In genomic region chr9:66078072-66078471, GRCm38 (mm10) we compare ENCODE assay signal across 10 mouse cellular contexts. TPM values are rescaled to one million over a fixed set of nuclear protein-coding genes. Genes with fewer than 3 reads are reported as not detected.
DNase-seq lines count a peak whose midpoint lies in the region; ATAC-seq and TF ChIP-seq lines count a peak whose summit lies in the region.
"Had no signal": no experiment of that assay in that cellular context is flagged by ENCODE, and none has a peak within 500 bp of the region (broad histone marks: within the 10 kb centered on the region; RNA-seq: fewer than 3 reads in every experiment).

No protein-coding gene starts in this region.

- WGBS in kidney, postnatal 0 days, result 62% methylated on average over 3 of the region's 3 CpGs
- WGBS in kidney, adult 2 months, result 69% methylated on average over 3 of the region's 3 CpGs
- 46% methylated on average over 3 of the region's 3 CpGs for WGBS in embryonic facial prominence, embryonic 14.5 days
- 75% methylated on average over 3 of the region's 3 CpGs for WGBS in forebrain, embryonic 16.5 days
- WGBS in limb, embryonic 15.5 days, result 58% methylated on average over 3 of the region's 3 CpGs

- H3K36me3 ChIP-seq in kidney, postnatal 0 days (ENCODE audit: insufficient read depth, low read length), result no peaks in the 10 kb centered on the region
- H3K36me3 ChIP-seq in kidney, adult 2 months (ENCODE audit: control insufficient read depth, insufficient read depth, low read length), result no peaks in the 10 kb centered on the region
- no peaks in the 10 kb centered on the region for H3K36me3 ChIP-seq in embryonic facial prominence, embryonic 14.5 days (ENCODE audit: control insufficient read depth, insufficient read depth, low read length)
- H3K36me3 ChIP-seq in forebrain, embryonic 16.5 days (ENCODE audit: control insufficient read depth, insufficient read depth), result no peaks in the 10 kb centered on the region
- H3K36me3 ChIP-seq in limb, embryonic 15.5 days, result no peaks in the 10 kb centered on the region
- H3K36me3 ChIP-seq: G1E had no signal

- no peaks in the 10 kb centered on the region for H3K27me3 ChIP-seq in kidney, postnatal 0 days (ENCODE audit: insufficient read depth, low read length)
- no peaks in the 10 kb centered on the region for H3K27me3 ChIP-seq in kidney, adult 2 months (replicated peaks; ENCODE audit: control insufficient read depth, insufficient read depth, low read length)
- H3K27me3 ChIP-seq in embryonic facial prominence, embryonic 14.5 days (replicated peaks; ENCODE audit: control insufficient read depth, insufficient read depth, low read length), result no peaks in the 10 kb centered on the region
- no peaks in the 10 kb centered on the region for H3K27me3 ChIP-seq in forebrain, embryonic 16.5 days (replicated peaks; ENCODE audit: control insufficient read depth, insufficient read depth, low read length)
- no peaks in the 10 kb centered on the region for H3K27me3 ChIP-seq in limb, embryonic 15.5 days

- no peak for ATAC-seq in kidney, postnatal 0 days (replicated peaks; ENCODE audit: low FRiP score, low read depth)
- no peak for ATAC-seq in embryonic facial prominence, embryonic 14.5 days (ENCODE audit: low read depth)
- 0 out of 2 replicates have a peak, but pooled peaks have one; percentile 15 for ATAC-seq in forebrain, embryonic 16.5 days
- ATAC-seq in limb, embryonic 15.5 days (ENCODE audit: insufficient number of reproducible peaks, low FRiP score, low TSS enrichment, low read depth), result no peak

- H3K4me3 ChIP-seq in kidney, postnatal 0 days (replicated peaks; ENCODE audit: low read depth, low read length), result no peak overlapping the region
- H3K4me3 ChIP-seq in kidney, adult 2 months (ENCODE audit: insufficient read depth, low read depth, low read length), result no peak overlapping the region
- no peak overlapping the region for H3K4me3 ChIP-seq in embryonic facial prominence, embryonic 14.5 days (ENCODE audit: low read depth, low read length)
- H3K4me3 ChIP-seq in forebrain, embryonic 16.5 days (replicated peaks; ENCODE audit: low read length), result no peak overlapping the region
- H3K4me3 ChIP-seq in limb, embryonic 15.5 days, result no peak overlapping the region

- TF ChIP-seq POLR2A in kidney, adult 2 months (IDR thresholded peaks at IDR 0.05; ENCODE audit: low read depth, low read length), result no peak

- no peak overlapping the region for H3K9ac ChIP-seq in kidney, postnatal 0 days (ENCODE audit: low read depth, low read length)
- no peak overlapping the region for H3K9ac ChIP-seq in embryonic facial prominence, embryonic 14.5 days (ENCODE audit: low read depth, low read length)
- H3K9ac ChIP-seq in forebrain, embryonic 16.5 days (replicated peaks; ENCODE audit: low read depth, low read length), result no peak overlapping the region
- H3K9ac ChIP-seq in limb, embryonic 15.5 days, result no peak overlapping the region

- DNase-seq in kidney, postnatal 0 days (ENCODE audit: low spot score), result no peak
- no peak for DNase-seq in kidney, adult 2 months
- no peak for DNase-seq in embryonic facial prominence, embryonic 14.5 days (ENCODE audit: low spot score)
- no peak for DNase-seq in gastrocnemius, postnatal 10 days
- DNase-seq in urinary bladder, postnatal 10 days (ENCODE audit: low spot score), result no peak
- DNase-seq in frontal cortex, adult 2 months (ENCODE audit: extremely low spot score in 1 of 2, low spot score in 1 of 2), result no peak
- DNase-seq: kidney, adult 8-10 months had no signal

- no peak for TF ChIP-seq CTCF in kidney, postnatal 0 days (IDR thresholded peaks at IDR 0.05; ENCODE audit: low read depth)
- TF ChIP-seq CTCF in kidney, adult 2 months (conservative IDR thresholded peaks at IDR 0.05; ENCODE audit: insufficient read depth, insufficient read length, low read depth, low read length), result no peak

- H3K4me1 ChIP-seq in kidney, postnatal 0 days (replicated peaks; ENCODE audit: insufficient read depth, low read length), result no peaks in the 10 kb centered on the region
- H3K4me1 ChIP-seq in kidney, adult 2 months (ENCODE audit: control insufficient read depth, insufficient read depth, low read length), result no peaks in the 10 kb centered on the region
- H3K4me1 ChIP-seq in embryonic facial prominence, embryonic 14.5 days (ENCODE audit: control insufficient read depth, insufficient read depth, low read length), result no peaks in the 10 kb centered on the region
- 0 out of 2 replicates have a peak, but pooled peaks cover 5% of the 10 kb centered on the region for H3K4me1 ChIP-seq in forebrain, embryonic 16.5 days (replicated peaks; ENCODE audit: control insufficient read depth, insufficient read depth, low read length)
- 0 out of 2 replicates have a peak, but pooled peaks cover 5% of the 10 kb centered on the region for H3K4me1 ChIP-seq in limb, embryonic 15.5 days

- H3K4me2 ChIP-seq in kidney, postnatal 0 days (ENCODE audit: low read length), result 0 out of 2 replicates have a peak overlapping the region, but pooled peaks have one; percentile 11
- H3K4me2 ChIP-seq in embryonic facial prominence, embryonic 14.5 days (ENCODE audit: low read depth, low read length), result no peak overlapping the region
- H3K4me2 ChIP-seq in forebrain, embryonic 16.5 days (ENCODE audit: low read length), result no peak overlapping the region
- peak overlapping the region; percentile 14; the same call in 1 of the 2 replicates for H3K4me2 ChIP-seq in limb, embryonic 15.5 days

- no peak overlapping the region for H3K27ac ChIP-seq in kidney, postnatal 0 days
- H3K27ac ChIP-seq in kidney, adult 2 months (ENCODE audit: insufficient read depth, low read depth, low read length), result no peak overlapping the region
- H3K27ac ChIP-seq in embryonic facial prominence, embryonic 14.5 days (replicated peaks; ENCODE audit: low read depth, low read length), result peak overlapping the region; percentile 65
- no peak overlapping the region for H3K27ac ChIP-seq in forebrain, embryonic 16.5 days (ENCODE audit: low read length)
- H3K27ac ChIP-seq in limb, embryonic 15.5 days, result peak overlapping the region; percentile 73

- no peaks in the 10 kb centered on the region for H3K9me3 ChIP-seq in kidney, postnatal 0 days (replicated peaks; ENCODE audit: low read length)
- H3K9me3 ChIP-seq in embryonic facial prominence, embryonic 14.5 days (ENCODE audit: control insufficient read depth, low read length), result no peaks in the 10 kb centered on the region
- no peaks in the 10 kb centered on the region for H3K9me3 ChIP-seq in forebrain, embryonic 16.5 days (ENCODE audit: control insufficient read depth, low read length)
- no peaks in the 10 kb centered on the region for H3K9me3 ChIP-seq in limb, embryonic 15.5 days

RNA-seq across cellular contexts. Expression of gene Snx22, which starts 8.6 kb away (rescaled TPM):
- polyA plus RNA-seq in kidney, postnatal 0 days (2015; fragmentation: Nextera tagmentation; extraction: Ambion mirVana), result 1.1 and 1.4 TPM in 2 replicates
- 1.1 and 1.6 TPM in 2 replicates for polyA plus RNA-seq in kidney, adult 2 months (2012; rRNA removed)
- 3.4 and 4.1 TPM in 2 replicates for polyA plus RNA-seq in embryonic facial prominence, embryonic 14.5 days (2014; fragmentation: Nextera tagmentation; extraction: Ambion mirVana)
- polyA plus RNA-seq in forebrain, embryonic 16.5 days (2015; fragmentation: Nextera tagmentation; extraction: Ambion mirVana), result 4.5 and 8.1 TPM in 2 replicates
- 2.7 and 4.5 TPM in 2 replicates for polyA plus RNA-seq in limb, embryonic 15.5 days (2015; fragmentation: Nextera tagmentation; extraction: Ambion mirVana)
- total RNA-seq in gastrocnemius, postnatal 10 days (2021), result 1 to 10 TPM in 1 of 2 experiments, under 1 TPM in 1; 0.80 to 1.4 TPM
- polyA plus RNA-seq in frontal cortex, adult 2 months (2012; rRNA removed), result 6.2 TPM in 2 replicates
- polyA plus RNA-seq: G1E had no signal

RNA-seq across cellular contexts. Expression of gene Ppib, which starts 18.1 kb away (rescaled TPM):
- polyA plus RNA-seq in kidney, postnatal 0 days (2015; fragmentation: Nextera tagmentation; extraction: Ambion mirVana), result 760 and 789 TPM in 2 replicates
- 278 and 338 TPM in 2 replicates for polyA plus RNA-seq in kidney, adult 2 months (2012; rRNA removed)
- 801 and 834 TPM in 2 replicates for polyA plus RNA-seq in embryonic facial prominence, embryonic 14.5 days (2014; fragmentation: Nextera tagmentation; extraction: Ambion mirVana)
- polyA plus RNA-seq in forebrain, embryonic 16.5 days (2015; fragmentation: Nextera tagmentation; extraction: Ambion mirVana), result 325 and 326 TPM in 2 replicates
- polyA plus RNA-seq in limb, embryonic 15.5 days (2015; fragmentation: Nextera tagmentation; extraction: Ambion mirVana), result 775 and 785 TPM in 2 replicates
- 100 to 1,000 TPM; 204 to 237 TPM for total RNA-seq in gastrocnemius, postnatal 10 days (2021)
- polyA plus RNA-seq in frontal cortex, adult 2 months (2012; rRNA removed), result 239 and 279 TPM in 2 replicates

RNA-seq across cellular contexts. Expression of gene Snx1, which starts 48.3 kb away (rescaled TPM):
- polyA plus RNA-seq in kidney, postnatal 0 days (2015; fragmentation: Nextera tagmentation; extraction: Ambion mirVana), result 131 and 141 TPM in 2 replicates
- 74.3 and 76.7 TPM in 2 replicates for polyA plus RNA-seq in kidney, adult 2 months (2012; rRNA removed)
- 139 and 143 TPM in 2 replicates for polyA plus RNA-seq in embryonic facial prominence, embryonic 14.5 days (2014; fragmentation: Nextera tagmentation; extraction: Ambion mirVana)
- 101 and 109 TPM in 2 replicates for polyA plus RNA-seq in forebrain, embryonic 16.5 days (2015; fragmentation: Nextera tagmentation; extraction: Ambion mirVana)
- 115 and 128 TPM in 2 replicates for polyA plus RNA-seq in limb, embryonic 15.5 days (2015; fragmentation: Nextera tagmentation; extraction: Ambion mirVana)
- total RNA-seq in gastrocnemius, postnatal 10 days (2021), result 10 to 100 TPM; 36.4 to 42.5 TPM
- 89.1 and 93.5 TPM in 2 replicates for polyA plus RNA-seq in frontal cortex, adult 2 months (2012; rRNA removed)

RNA-seq across cellular contexts. Expression of gene Ciao2a, which starts 48.3 kb away (rescaled TPM):
- 173 and 186 TPM in 2 replicates for polyA plus RNA-seq in kidney, postnatal 0 days (2015; fragmentation: Nextera tagmentation; extraction: Ambion mirVana)
- polyA plus RNA-seq in kidney, adult 2 months (2012; rRNA removed), result 23.3 and 39.9 TPM in 2 replicates
- polyA plus RNA-seq in embryonic facial prominence, embryonic 14.5 days (2014; fragmentation: Nextera tagmentation; extraction: Ambion mirVana), result 112 and 119 TPM in 2 replicates
- polyA plus RNA-seq in forebrain, embryonic 16.5 days (2015; fragmentation: Nextera tagmentation; extraction: Ambion mirVana), result 81.1 and 84.3 TPM in 2 replicates
- 133 and 134 TPM in 2 replicates for polyA plus RNA-seq in limb, embryonic 15.5 days (2015; fragmentation: Nextera tagmentation; extraction: Ambion mirVana)
- 10 to 100 TPM; 39.6 to 46.0 TPM for total RNA-seq in gastrocnemius, postnatal 10 days (2021)
- 29.4 and 31.7 TPM in 2 replicates for polyA plus RNA-seq in frontal cortex, adult 2 months (2012; rRNA removed)

Comparison
In these comparisons a context has a peak if more than half of its experiments do, and no peak if none do; other contexts are left out.
1. H3K27ac ChIP-seq: peak in embryonic facial prominence, embryonic 14.5 days (single experiment) and limb, embryonic 15.5 days (single experiment); none in kidney, postnatal 0 days (single experiment), kidney, adult 2 months (single experiment) and forebrain, embryonic 16.5 days (single experiment).
2. H3K4me2 ChIP-seq: peak in kidney, postnatal 0 days (single experiment) and limb, embryonic 15.5 days (single experiment); none in embryonic facial prominence, embryonic 14.5 days (single experiment) and forebrain, embryonic 16.5 days (single experiment).